Mouse (Mus musculus): ENCODE data around the gene Osbpl10.

DNA sequence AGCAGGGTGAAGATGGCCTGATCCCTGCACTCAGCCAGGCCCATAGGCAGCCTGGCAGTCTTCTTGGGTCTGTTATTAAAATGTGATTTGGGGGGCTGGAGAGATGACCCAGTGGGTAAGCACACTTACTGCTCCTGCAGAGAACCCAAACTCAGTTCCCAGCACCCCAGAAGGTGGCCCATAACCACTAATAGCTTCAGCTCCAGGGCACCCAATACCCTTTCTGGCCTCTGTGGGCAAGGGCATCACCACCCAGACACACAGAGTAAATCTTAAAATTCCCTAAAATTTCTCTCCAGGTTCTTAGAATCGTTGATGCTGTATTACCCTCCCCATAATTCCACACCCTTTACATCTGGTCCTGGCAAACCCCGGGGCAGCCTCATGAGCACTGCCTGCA, 256.2 kb downstream of the Osbpl10 start:
- TF ChIP-seq TAL1 (IDR thresholded peaks at IDR 0.05; ENCODE audit: low read length) = no peak
- no peak for TF ChIP-seq GATA1 (IDR thresholded peaks at IDR 0.05; ENCODE audit: low read length)

Measured in erythroblast, embryonic 14.5 days (primary cell).